Mouse (Mus musculus): Measurements from ENCODE around the gene Orai2.

DNA sequence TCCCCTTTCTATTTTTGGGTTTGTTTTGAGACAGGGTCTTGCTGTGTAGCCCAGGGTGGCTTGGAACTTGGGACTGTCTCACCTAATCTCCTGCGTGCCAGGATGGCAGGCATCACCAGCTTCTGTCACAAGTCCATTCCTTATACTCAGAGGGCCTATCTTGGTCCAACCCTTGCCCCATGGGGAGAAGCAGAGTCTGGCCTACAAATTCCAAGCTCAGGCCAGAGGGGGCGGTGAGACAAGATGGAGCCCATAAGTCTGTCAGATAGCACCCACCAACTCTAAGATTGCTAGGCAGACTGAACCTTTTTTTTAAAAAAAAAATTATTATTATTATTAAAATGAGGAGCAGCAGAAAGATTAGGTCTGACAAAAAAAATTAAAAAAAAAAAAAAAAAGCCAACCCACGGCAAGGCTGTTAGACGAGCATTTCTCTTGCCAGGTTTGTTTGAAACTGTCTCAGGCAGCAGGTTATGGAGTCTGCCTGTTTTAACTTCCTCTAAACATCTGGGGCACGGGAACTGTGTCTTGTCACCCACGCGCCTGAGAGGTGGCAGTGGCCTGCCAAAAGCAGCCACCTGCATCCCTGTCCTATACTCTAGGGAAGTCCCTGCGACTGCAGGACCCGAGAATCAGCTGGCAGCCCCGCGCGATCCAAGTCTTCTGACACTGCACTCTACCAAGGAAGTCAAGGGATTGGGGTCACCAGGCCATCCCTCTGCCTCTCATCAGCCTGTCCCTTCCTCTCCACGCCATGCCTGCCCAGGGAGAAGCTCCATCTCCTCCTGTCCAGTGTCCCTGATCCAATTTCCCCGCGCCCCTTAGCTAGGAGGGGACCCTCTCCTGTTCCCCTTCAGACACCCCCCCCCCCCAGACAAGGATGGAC, 644 bp downstream of the Orai2 start:
- TF ChIP-seq CTCF (IDR thresholded peaks at IDR 0.05; ENCODE audit: low read depth) (no peak), EP300 (IDR thresholded peaks at IDR 0.05; ENCODE audit: low read depth) (no peak)
